Mouse (Mus musculus) CH12.LX (cell line): ENCODE results near the gene Kdelr2.

ENCODE experiments used
- CTCF ChIP-seq, 2 experiments: IDR thresholded peaks in 1 of 2; conservative IDR thresholded peaks in 1 of 2; 2 replicates each; pipeline ENCODE4 v1.5.1; 2011 to 2012; ENCODE audit warnings: low read depth in 2 of 2, low read length in 2 of 2, improper control_type of control experiment in 1 of 2, inconsistent platforms in 1 of 2, mild to moderate bottlenecking in 1 of 2, moderate library complexity in 1 of 2
- KAT2A ChIP-seq: IDR thresholded peaks from 2 replicates; pipeline ENCODE4 v1.6.1; 2012; ENCODE audit warnings: low read length, improper control_type of control experiment, inconsistent platforms; ENCODE audit not compliant: insufficient replicate concordance
- MAX ChIP-seq: IDR thresholded peaks from 2 replicates; pipeline ENCODE4 v1.6.1; 2011; ENCODE audit warnings: low read length, improper control_type of control experiment
- MAZ ChIP-seq: IDR thresholded peaks from 2 replicates; pipeline ENCODE4 v1.6.1; 2012; ENCODE audit warnings: low read depth, mild to moderate bottlenecking, inconsistent platforms, low read length, improper control_type of control experiment, moderate library complexity
- POLR2A ChIP-seq: IDR thresholded peaks from 2 replicates; pipeline ENCODE4 v1.6.1; 2011; ENCODE audit warnings: low read depth, mild to moderate bottlenecking, improper control_type of control experiment, low read length
- SIN3A ChIP-seq: IDR thresholded peaks from 2 replicates; pipeline ENCODE4 v1.6.1; 2012; ENCODE audit warnings: low read length, improper control_type of control experiment, inconsistent platforms
- TBP ChIP-seq: conservative IDR thresholded peaks from 2 replicates; pipeline ENCODE4 v1.6.1; 2011; ENCODE audit warnings: low read depth, low read length, improper control_type of control experiment

- TF ChIP-seq TBP (no peak), CTCF (conservative IDR thresholded peaks at IDR 0.05 in 1 of 2, IDR thresholded peaks at IDR 0.05 in 1 of 2; ENCODE audit: low read depth in 2 of 2, low read length in 2 of 2) (no peak), POLR2A (no peak), KAT2A (no peak), SIN3A (no peak), MAX (no peak), MAZ (no peak)
These were observed 60.0 kb downstream of the Kdelr2 start for GRCm38 (mm10) chr5:143463671-143464070.
